Mouse (Mus musculus) bone marrow macrophage, adult 2 months (primary cell): ENCODE measurements around the gene Setdb1. TPM values are rescaled to one million over a fixed set of nuclear protein-coding genes. Genes with fewer than 3 reads are reported as not detected.

Experiments used
- H3K27ac ChIP-seq: 2 replicates; pipeline ENCODE4 v1.5.1; 2012; ENCODE audit warnings: low read depth, low read length; ENCODE audit not compliant: insufficient read depth
- H3K4me1 ChIP-seq: 2 replicates; pipeline ENCODE4 v1.6.1; 2012; ENCODE audit warnings: low read length; ENCODE audit not compliant: control insufficient read depth, insufficient read depth
- H3K4me3 ChIP-seq: 2 replicates; pipeline ENCODE4 v1.5.1; 2012; ENCODE audit warnings: mild to moderate bottlenecking, low read length, moderate library complexity; ENCODE audit not compliant: insufficient read depth
- CTCF ChIP-seq: IDR thresholded peaks from 2 replicates; pipeline ENCODE4 v1.5.1; 2012; ENCODE audit warnings: low read depth, mild to moderate bottlenecking, low read length, moderate library complexity
- POLR2A ChIP-seq: IDR thresholded peaks from 2 replicates; pipeline ENCODE4 v1.6.1; 2012; ENCODE audit warnings: mild to moderate bottlenecking, low read depth, low read length, borderline replicate concordance
- polyA plus RNA-seq: library from polyadenylated mRNA; stranded (reverse); fragments of >200 nt; gene quantifications from 2 replicates; pipeline ENCODE4 v1.2.4, GENCODE M21; 2012; ENCODE audit not compliant: missing spikeins, insufficient read depth, insufficient read length

Gene Setdb1
- polyA plus RNA-seq, 1 experiment = 37.2 TPM

DNA sequence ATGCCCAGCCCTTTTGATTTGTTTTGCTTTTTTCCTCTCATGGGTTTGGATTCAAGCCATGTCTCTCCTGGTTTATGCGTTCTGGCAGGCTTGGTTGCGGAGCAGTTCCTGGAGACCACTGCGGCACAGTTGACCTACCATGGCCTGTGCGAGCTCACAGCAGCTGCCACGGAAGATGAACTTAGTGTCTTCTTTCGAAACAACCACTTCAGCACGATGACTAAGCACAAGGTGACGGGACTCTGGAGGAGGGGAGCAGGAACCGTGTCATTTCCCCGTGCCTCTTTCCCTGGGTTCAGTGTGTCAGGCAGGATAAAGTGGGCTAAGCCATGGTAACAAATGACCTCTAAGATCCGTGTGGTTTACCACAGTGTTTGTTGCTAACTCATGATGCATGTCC, 63.5 kb downstream of the Setdb1 start:
- Histone ChIP-seq H3K27ac (peak overlapping the region; percentile 85), H3K4me3 (no peak overlapping the region), H3K4me1 (peaks cover 35% of the 10 kb centered on the region)
- TF ChIP-seq POLR2A (no peak), CTCF (no peak)

GRCm38 (mm10) chr3:95292899-95293298, 64.1 kb downstream of the Setdb1 start:
- peak overlapping the region; percentile 85 for H3K27ac ChIP-seq
- TF ChIP-seq POLR2A (no peak), CTCF (no peak)
- peaks cover 40% of the 10 kb centered on the region for H3K4me1 ChIP-seq
- H3K4me3 ChIP-seq = no peak overlapping the region

DNA sequence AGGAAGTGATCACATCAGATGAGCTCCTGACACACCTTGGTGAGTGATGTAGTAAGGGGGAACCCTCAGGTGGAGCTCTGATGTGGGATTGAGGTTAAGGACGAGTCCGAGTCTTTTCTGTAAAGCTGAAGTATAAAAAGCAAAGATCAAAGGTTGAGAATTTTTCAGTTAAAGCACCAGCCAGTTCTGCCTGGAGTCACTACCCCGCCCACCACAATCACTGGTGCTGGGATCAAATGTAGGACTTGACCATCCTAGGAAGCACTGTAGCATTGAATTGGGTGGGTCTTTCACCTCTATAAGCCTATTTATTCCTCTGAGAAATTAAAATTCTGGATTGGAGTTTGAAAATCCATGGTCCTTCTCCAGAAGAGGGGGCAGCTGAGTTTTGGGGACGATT, 66.0 kb downstream of the Setdb1 start:
- H3K4me1 ChIP-seq = peaks cover 49% of the 10 kb centered on the region
- TF ChIP-seq POLR2A = no peak
- no peak for TF ChIP-seq CTCF
- no peak overlapping the region for H3K4me3 ChIP-seq
- no peak overlapping the region for H3K27ac ChIP-seq

GRCm38 (mm10) chr3:95290156-95290555, 66.8 kb downstream of the Setdb1 start:
- H3K27ac ChIP-seq = no peak overlapping the region
- H3K4me1 ChIP-seq = peaks cover 57% of the 10 kb centered on the region
- H3K4me3 ChIP-seq = no peak overlapping the region
- TF ChIP-seq CTCF = no peak
- no peak for TF ChIP-seq POLR2A

DNA sequence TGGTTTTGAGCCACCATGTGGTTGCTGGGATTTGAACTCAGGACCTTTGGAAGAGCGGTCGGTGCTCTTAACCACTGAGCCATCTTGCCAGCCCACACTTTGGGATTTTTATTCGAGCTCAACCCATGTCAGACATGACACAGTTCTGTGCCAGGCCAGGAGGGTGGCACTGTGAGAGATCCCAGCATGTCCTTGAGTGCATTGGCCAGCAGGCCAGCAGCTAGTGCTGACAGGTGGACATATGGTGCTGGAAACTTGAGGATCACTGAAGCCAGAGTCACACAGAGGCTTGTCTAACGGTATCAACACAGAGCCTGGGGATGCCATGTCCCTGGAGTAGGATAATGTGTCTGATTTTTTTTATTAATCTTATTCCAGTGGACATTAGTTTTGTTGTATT, 67.6 kb downstream of the Setdb1 start:
- no peak overlapping the region for H3K4me3 ChIP-seq
- H3K27ac ChIP-seq = no peak overlapping the region
- no peak for TF ChIP-seq CTCF
- no peak for TF ChIP-seq POLR2A
- peaks cover 60% of the 10 kb centered on the region for H3K4me1 ChIP-seq

- Histone ChIP-seq H3K4me3 (peak overlapping the region; percentile 75), H3K27ac (no peak overlapping the region), H3K4me1 (peaks cover 44% of the 10 kb centered on the region)
- TF ChIP-seq CTCF (no peak), POLR2A (no peak)
Observed at GRCm38 (mm10) chr3:95287541-95287940, 69.5 kb downstream of the Setdb1 start.

- Histone ChIP-seq H3K4me1 (peaks cover 36% of the 10 kb centered on the region), H3K27ac (peak overlapping the region; percentile 86)
Observed at GRCm38 (mm10) chr3:95286510-95286909, 70.5 kb downstream of the Setdb1 start.

GRCm38 (mm10) chr3:95286011-95286410, 71.0 kb downstream of the Setdb1 start:
- H3K4me1 ChIP-seq = peaks cover 34% of the 10 kb centered on the region
- peak overlapping the region; percentile 75 for H3K4me3 ChIP-seq
- no peak for TF ChIP-seq CTCF
- H3K27ac ChIP-seq = peak overlapping the region; percentile 86

More at GRCm38 (mm10) chr3:95286510-95286909, 70.5 kb downstream of the Setdb1 start:
- TF ChIP-seq CTCF (no peak), POLR2A (no peak)
- peak overlapping the region; percentile 75 for H3K4me3 ChIP-seq

GRCm38 (mm10) chr3:95285390-95285789, 71.6 kb downstream of the Setdb1 start:
- no peak overlapping the region for H3K4me3 ChIP-seq
- H3K4me1 ChIP-seq = peaks cover 38% of the 10 kb centered on the region
- no peak for TF ChIP-seq CTCF
- TF ChIP-seq POLR2A = no peak
- H3K27ac ChIP-seq = no peak overlapping the region

- Histone ChIP-seq H3K27ac (no peak overlapping the region), H3K4me3 (peak overlapping the region; percentile 82; the same call in 1 of the 2 replicates), H3K4me1 (peaks cover 41% of the 10 kb centered on the region)
- TF ChIP-seq CTCF = no peak
- no peak for TF ChIP-seq POLR2A
Observed at GRCm38 (mm10) chr3:95284501-95285281, 72.3 kb downstream of the Setdb1 start.

DNA sequence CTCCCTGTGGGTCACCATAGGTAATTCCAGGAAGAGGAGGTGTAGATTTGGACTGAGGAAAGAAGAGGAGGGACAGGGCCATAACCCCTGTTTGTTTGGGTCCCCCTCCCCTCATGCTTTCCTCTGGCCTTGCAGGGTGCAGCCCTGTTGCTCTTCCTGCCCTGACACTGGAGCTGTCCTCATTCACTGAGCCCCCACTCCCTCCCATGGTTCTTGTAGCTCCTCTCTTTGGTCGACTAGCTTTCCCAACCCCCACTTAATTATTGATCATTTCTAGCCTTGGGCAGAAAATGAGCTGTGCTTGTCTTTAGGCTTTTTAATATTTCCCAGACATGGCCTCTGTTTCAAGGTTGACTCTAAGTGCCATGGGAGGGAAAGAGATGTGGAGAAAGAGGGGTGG, 72.9 kb downstream of the Setdb1 start:
- TF ChIP-seq CTCF = no peak
- Histone ChIP-seq H3K4me3 (peak overlapping the region; percentile 82), H3K4me1 (peaks cover 40% of the 10 kb centered on the region), H3K27ac (peak overlapping the region; percentile 89)
